Mouse (Mus musculus): ENCODE measurements at regions not wholly inside any gene's neighbourhood (a gene's known extent, or its start where the extent isn't known, plus 50 kb on each side); places are given as distances from the start of the nearest gene placed in this dataset.

DNA sequence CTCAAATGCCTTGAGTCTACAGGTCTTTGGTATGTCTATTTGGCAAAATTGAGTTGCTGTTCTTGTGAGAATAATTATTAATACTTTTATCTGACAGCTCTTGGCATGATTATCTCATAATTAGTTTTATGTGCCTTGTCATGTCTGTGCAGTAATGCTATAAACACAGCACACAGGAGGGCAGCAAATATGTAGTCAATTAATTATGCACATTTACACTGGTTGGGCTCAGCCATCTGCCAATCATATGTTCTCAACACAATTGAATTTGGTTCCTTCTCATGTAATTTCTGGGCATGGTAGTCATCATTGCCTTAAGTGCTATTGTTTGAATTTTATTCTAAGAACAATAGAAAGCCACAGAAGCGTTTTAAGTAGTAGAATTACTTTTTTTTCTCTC, 1650.7 kb upstream of the Tenm2 start:
- no peak for DNase-seq (ENCODE audit: low spot score in 2 of 2)

DNA sequence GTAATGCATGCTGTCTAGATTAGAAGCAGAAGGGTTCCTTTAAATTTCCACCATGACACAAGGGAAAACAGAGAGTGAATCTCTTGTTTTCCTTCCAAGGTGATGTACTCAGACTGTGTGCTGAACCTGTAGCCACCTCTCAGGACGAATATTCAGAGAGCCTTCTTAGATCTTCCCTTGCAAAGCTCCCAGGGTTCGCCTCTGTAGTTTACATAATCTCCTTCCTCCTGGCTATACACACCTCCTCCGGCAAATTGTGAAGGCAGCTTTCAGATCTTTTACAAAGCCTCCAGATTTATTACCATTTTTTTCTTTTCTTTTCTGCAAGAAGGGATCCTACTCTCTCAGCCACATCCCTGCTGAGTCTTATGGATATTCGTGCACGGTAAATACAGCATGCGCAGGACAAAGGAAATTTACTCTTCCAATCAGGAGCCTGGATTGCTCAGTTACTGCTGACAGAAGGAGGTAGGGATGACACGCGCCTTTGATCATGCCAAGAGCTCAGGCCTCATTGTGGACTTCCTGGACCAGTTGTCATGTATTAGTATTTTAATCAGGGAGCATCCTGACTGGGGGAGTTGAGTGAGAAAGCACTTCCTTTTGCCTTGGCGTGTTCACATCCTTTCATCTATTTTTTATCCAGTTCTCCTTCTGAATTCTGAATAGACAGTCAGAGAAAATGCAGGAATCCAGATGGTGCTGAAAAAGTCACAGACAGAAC, 1626.0 kb upstream of the Tenm2 start:
- DNase-seq (ENCODE audit: low spot score in 2 of 2), result peak; percentile 11 to 15

DNA sequence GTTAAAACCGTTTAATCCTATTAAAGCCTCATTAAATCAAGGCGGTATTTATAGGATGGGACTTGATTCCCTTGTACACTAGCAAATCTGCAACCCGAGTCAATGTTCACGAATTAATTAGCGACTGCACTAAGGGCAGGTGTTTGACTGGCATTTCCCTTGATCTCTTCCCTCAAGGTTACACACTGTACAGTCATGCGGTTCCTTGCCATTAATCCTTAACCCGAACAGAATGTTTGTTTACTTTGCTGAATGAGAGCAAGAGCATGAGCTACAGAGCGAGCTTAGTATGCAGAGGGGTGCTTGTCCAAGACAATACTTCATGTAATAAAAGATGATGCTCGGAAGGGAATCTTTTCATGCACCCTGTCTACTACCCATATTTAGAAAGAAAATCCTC, 1620.9 kb upstream of the Tenm2 start:
- no peak for DNase-seq (ENCODE audit: low spot score in 2 of 2)

GRCm38 (mm10) chr11:38829148-38829547, 1593.4 kb upstream of the Tenm2 start:
- no peak for DNase-seq (ENCODE audit: low spot score in 2 of 2)

GRCm38 (mm10) chr11:38828375-38828774, 1592.6 kb upstream of the Tenm2 start:
- DNase-seq (ENCODE audit: low spot score in 2 of 2), result no peak

DNA sequence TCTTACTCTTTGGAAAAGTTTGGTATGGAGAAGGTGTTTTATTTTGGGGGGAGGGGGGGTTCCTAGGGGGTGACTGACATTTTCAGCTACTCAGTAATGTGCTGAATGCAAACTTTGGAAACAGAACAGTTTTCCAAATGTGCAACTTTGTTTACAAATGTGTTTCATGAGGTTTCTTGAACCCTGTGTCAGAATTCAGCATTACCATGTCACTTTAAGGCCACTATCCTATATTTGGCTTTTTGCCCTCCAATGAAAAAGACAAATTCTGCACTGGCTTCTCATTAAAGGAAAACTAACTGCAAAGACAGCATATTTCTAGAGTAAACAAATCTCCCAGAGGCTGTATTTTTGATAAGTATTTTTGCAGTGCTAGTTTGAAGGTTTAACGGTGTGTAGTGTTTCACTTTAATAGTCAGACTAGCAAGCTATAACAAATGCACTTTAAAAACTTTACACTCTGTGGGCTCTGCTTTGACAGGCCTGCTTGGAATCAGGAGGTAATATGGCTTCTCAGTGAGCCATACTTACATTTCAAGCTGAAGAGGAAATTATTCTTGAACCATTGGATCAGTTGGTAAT, 1589.5 kb upstream of the Tenm2 start:
- no peak for DNase-seq (ENCODE audit: low spot score in 2 of 2)

GRCm38 (mm10) chr11:38818141-38818540, 1582.4 kb upstream of the Tenm2 start:
- no peak for DNase-seq (ENCODE audit: low spot score in 2 of 2)

DNA sequence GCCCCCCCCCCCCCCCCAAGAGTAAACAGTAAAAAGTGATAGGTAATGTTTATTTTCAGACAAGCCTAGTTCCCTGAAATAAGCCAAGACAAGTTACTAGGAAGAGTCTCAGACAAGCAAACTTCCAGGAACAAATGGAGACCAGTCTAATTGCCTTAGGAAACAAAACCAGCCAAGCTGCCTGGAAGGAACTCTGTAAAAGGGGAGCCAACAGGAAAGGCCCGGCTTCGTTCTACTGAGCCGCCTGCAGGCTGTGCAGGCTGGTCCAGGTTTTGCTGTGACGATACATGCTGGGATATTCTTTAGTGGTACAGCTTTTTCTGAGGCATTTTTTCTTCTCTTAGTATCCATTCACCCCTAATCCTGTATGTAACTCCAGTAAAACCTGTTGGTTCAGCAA, 1547.8 kb upstream of the Tenm2 start:
- no peak for DNase-seq (ENCODE audit: low spot score in 2 of 2)

DNA sequence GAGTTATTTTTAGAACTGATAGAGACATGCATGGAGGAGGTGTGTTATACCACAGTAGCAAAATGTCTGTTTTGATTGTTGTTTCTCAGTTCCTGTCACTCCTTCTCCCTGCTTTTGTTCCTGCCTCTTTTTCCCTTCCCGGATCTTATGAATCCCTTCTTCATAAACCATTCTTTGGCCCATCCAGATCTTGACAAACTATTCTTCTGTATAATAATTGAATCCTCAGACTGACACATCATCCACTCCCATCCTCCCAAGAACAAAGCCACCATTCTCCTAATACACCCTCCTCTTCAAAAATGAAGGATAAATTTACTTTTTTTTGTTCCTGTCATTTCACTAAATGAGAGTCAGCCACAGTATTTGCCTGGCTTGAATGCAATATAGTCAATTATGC, 1543.8 kb upstream of the Tenm2 start:
- no peak for DNase-seq (ENCODE audit: low spot score in 2 of 2)

- no peak for DNase-seq (ENCODE audit: low spot score in 2 of 2)
Observed at GRCm38 (mm10) chr11:38762241-38762640, 1526.5 kb upstream of the Tenm2 start.

- peak in 1 of 2 experiments; percentile 5 for DNase-seq (ENCODE audit: low spot score in 2 of 2)
Observed at GRCm38 (mm10) chr11:38747549-38747948, 1511.8 kb upstream of the Tenm2 start.

- no peak for DNase-seq (ENCODE audit: low spot score in 2 of 2)
Observed at GRCm38 (mm10) chr11:38729101-38729500, 1493.3 kb upstream of the Tenm2 start.

DNA sequence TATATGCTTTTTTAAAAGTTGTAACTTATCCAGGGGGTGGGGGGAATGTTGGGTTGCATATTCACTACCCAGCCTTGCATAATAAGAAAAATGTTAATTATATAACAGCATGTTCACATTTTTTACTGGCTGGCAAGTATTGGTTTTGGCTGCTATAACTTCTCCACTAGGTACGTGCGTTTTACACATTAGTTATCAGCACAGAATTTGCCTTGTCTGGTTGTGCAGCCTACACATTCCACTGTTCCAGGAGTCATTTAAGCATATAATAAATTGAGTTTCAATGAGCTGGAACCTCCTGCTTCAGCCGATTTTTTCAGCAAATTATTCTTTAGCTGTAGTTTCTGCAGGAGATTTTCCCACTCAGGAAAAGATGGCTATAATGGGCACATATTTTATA, 1479.9 kb upstream of the Tenm2 start:
- DNase-seq (ENCODE audit: low spot score in 2 of 2), result no peak

- DNase-seq (ENCODE audit: low spot score in 2 of 2), result no peak
Observed at GRCm38 (mm10) chr11:38681264-38681663, 1445.5 kb upstream of the Tenm2 start.

GRCm38 (mm10) chr11:38673367-38674056, 1437.7 kb upstream of the Tenm2 start:
- DNase-seq (ENCODE audit: low spot score in 2 of 2), result no peak
